Mouse (Mus musculus) liver, adult 2 months (tissue): ENCODE data around the gene B3galt1. TPM values are rescaled to one million over a fixed set of nuclear protein-coding genes. Genes with fewer than 3 reads are reported as not detected.
A peak's percentile ranks its signal among the peaks of the same experiment; 100 is the strongest.

Source experiments
- DNase-seq: peaks from one replicate; pipeline ENCODE4 v3.0.0-alpha.2; 2011; ENCODE audit warnings: low read depth, low spot score; ENCODE audit errors: extremely low read depth
- H3K27ac ChIP-seq: fragments of 200-500 bp; replicated peaks from 2 replicates; pipeline ENCODE4 v1.5.1; 2012; ENCODE audit warnings: low read depth, mild to moderate bottlenecking, control low read depth, inconsistent platforms, low read length; ENCODE audit not compliant: insufficient read depth
- H3K27me3 ChIP-seq: fragments of 200-500 bp; 2 replicates; pipeline ENCODE4 v1.6.1; 2012; ENCODE audit warnings: mild to moderate bottlenecking, moderate library complexity, low read length, inconsistent platforms; ENCODE audit not compliant: control insufficient read depth, insufficient read depth
- H3K36me3 ChIP-seq: fragments of 200-500 bp; 2 replicates; pipeline ENCODE4 v1.6.1; 2012; ENCODE audit warnings: low read length, inconsistent platforms; ENCODE audit not compliant: control insufficient read depth, insufficient read depth
- H3K4me1 ChIP-seq: fragments of 200-500 bp; 2 replicates; pipeline ENCODE4 v1.6.1; 2011; ENCODE audit warnings: low read length; ENCODE audit not compliant: control insufficient read depth, insufficient read depth
- H3K4me3 ChIP-seq: fragments of 200-500 bp; 2 replicates; pipeline ENCODE4 v1.5.1; 2011; ENCODE audit warnings: low read depth, mild to moderate bottlenecking, control low read depth, low read length, moderate library complexity; ENCODE audit not compliant: insufficient read depth
- H3K79me2 ChIP-seq: fragments of 200-500 bp; 2 replicates; pipeline ENCODE4 v1.6.1; 2012; ENCODE audit warnings: inconsistent platforms, mild to moderate bottlenecking, low read length, moderate library complexity; ENCODE audit not compliant: control insufficient read depth, insufficient read depth
- H3K9ac ChIP-seq: fragments of 200-500 bp; 2 replicates; pipeline ENCODE4 v1.6.1; 2012; ENCODE audit warnings: low read depth, mild to moderate bottlenecking, control low read depth, inconsistent platforms, low read length
- CTCF ChIP-seq: fragments of 200-500 bp; IDR thresholded peaks from 2 replicates; pipeline ENCODE4 v1.5.1; 2011; ENCODE audit warnings: low read depth, low read length, control low read depth
- POLR2A ChIP-seq: fragments of 200-500 bp; IDR thresholded peaks from 2 replicates; pipeline ENCODE4 v1.6.1; 2011; ENCODE audit warnings: low read length, control low read depth; ENCODE audit not compliant: insufficient read depth; ENCODE audit errors: extremely low read depth
- WGBS: fragments of 180-500 bp; shearing (Covaris S2); methylation state at CpG from one replicate; pipeline ENCODE4 v1.1.7; 2018; 5-methylcytosine and 5-hydroxymethylcytosine counted together
- polyA plus RNA-seq: library from polyadenylated mRNA; depleted of rRNA; stranded (reverse); fragments of >200 nt; gene quantifications from 2 replicates; pipeline ENCODE4 v1.2.3, GENCODE M21; 2012
- total RNA-seq: library from RNA; depleted of rRNA; stranded (reverse); fragments of >200 nt; gene quantifications from 2 replicates; pipeline ENCODE4 v1.2.3, GENCODE M21; 2014

Gene B3galt1
- total and polyA plus RNA-seq, 2 experiments = 2.6 to 22.8 TPM

DNA sequence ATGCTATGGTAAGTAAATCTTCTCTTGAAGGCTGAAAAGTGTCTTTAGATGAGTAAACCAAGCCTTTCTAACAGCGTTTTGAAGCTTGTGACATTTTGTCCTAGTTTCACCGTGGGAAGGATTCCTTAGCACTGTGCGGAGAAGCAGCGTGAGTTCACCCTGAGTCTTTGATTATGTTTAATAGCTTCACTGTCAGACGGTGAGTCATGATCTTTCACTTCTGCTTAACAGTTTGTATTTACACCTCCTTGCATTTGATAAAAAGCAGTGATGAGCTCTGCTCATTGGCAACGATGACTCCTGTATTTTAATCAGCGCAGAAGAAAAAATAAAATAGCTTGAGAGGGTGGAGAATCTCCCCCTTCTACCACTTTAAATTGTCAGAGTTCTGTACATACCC, 440.0 kb downstream of the B3galt1 start:
- no peak for DNase-seq
- no peaks in the 10 kb centered on the region for H3K27me3 ChIP-seq

GRCm38 (mm10) chr2:68011336-68011735, 445.7 kb downstream of the B3galt1 start:
- Histone ChIP-seq H3K79me2 (peaks cover 8% of the 10 kb centered on the region; the same call in 1 of the 2 replicates), H3K36me3 (peaks cover 40% of the 10 kb centered on the region), H3K4me3 (no peak overlapping the region), H3K9ac (no peak overlapping the region), H3K27me3 (no peaks in the 10 kb centered on the region), H3K27ac (no peak overlapping the region), H3K4me1 (peaks cover 3% of the 10 kb centered on the region; the same call in 1 of the 2 replicates)
- WGBS = 85% methylated on average over 4 of the region's 4 CpGs
- DNase-seq = no peak
- TF ChIP-seq CTCF = no peak
- no peak for TF ChIP-seq POLR2A

More for the DNA sequence above, 440.0 kb downstream of the B3galt1 start:
- Histone ChIP-seq H3K4me3 (no peak overlapping the region), H3K79me2 (peaks cover 4% of the 10 kb centered on the region; the same call in 1 of the 2 replicates), H3K27ac (no peak overlapping the region), H3K9ac (no peak overlapping the region), H3K4me1 (peaks cover 3% of the 10 kb centered on the region; the same call in 1 of the 2 replicates), H3K36me3 (peaks cover 40% of the 10 kb centered on the region)
- no peak for TF ChIP-seq POLR2A
- TF ChIP-seq CTCF = no peak
- WGBS = 91% methylated on average over 7 of the region's 7 CpGs

DNA sequence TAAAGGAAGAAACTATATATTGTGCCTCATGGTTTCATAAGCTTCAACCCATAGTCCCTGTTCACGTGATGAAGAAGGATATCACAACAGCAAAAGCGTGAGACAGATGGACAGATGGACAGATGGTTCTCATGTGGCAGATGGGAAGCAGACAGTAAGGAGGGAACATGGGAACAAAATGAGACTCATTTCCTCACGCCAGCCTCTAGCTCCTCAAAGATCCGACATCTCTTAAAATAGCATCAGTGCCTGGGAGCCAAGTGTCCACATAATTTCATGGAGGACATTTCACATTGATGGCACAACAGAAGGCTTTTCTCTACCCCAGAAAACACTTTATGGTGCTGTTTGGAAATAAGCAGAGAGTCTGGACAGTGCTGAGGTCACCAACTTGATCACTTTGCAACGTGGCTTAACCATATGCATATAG, 454.6 kb downstream of the B3galt1 start:
- H3K27ac ChIP-seq = no peak overlapping the region
- peaks cover 26% of the 10 kb centered on the region for H3K36me3 ChIP-seq
- WGBS = 86% methylated on average over 5 of the region's 5 CpGs
- DNase-seq = no peak
- H3K4me1 ChIP-seq = peaks cover 3% of the 10 kb centered on the region; the same call in 1 of the 2 replicates
- no peak overlapping the region for H3K9ac ChIP-seq
- no peak overlapping the region for H3K4me3 ChIP-seq
- no peaks in the 10 kb centered on the region for H3K27me3 ChIP-seq
- TF ChIP-seq CTCF (no peak), POLR2A (no peak)
- H3K79me2 ChIP-seq = no peaks in the 10 kb centered on the region

GRCm38 (mm10) chr2:68021541-68022152, 456.0 kb downstream of the B3galt1 start:
- H3K4me1 ChIP-seq = peaks cover 3% of the 10 kb centered on the region; the same call in 1 of the 2 replicates
- H3K27me3 ChIP-seq = no peaks in the 10 kb centered on the region
- no peak overlapping the region for H3K9ac ChIP-seq
- TF ChIP-seq POLR2A (no peak), CTCF (no peak)
- peak; percentile 67 for DNase-seq
- WGBS = 69% methylated on average over 6 of the region's 6 CpGs
- no peaks in the 10 kb centered on the region for H3K79me2 ChIP-seq
- peaks cover 22% of the 10 kb centered on the region for H3K36me3 ChIP-seq
- H3K4me3 ChIP-seq = no peak overlapping the region
- H3K27ac ChIP-seq = no peak overlapping the region

- DNase-seq = no peak
- H3K27me3 ChIP-seq = no peaks in the 10 kb centered on the region
- H3K4me1 ChIP-seq = no peaks in the 10 kb centered on the region
- H3K4me3 ChIP-seq = no peak overlapping the region
- no peak overlapping the region for H3K9ac ChIP-seq
- TF ChIP-seq CTCF = no peak
- no peak for TF ChIP-seq POLR2A
- 96% methylated on average over 2 of the region's 2 CpGs for WGBS
- H3K79me2 ChIP-seq = no peaks in the 10 kb centered on the region
- no peak overlapping the region for H3K27ac ChIP-seq
- H3K36me3 ChIP-seq = peaks cover 21% of the 10 kb centered on the region
These were observed 463.1 kb downstream of the B3galt1 start for GRCm38 (mm10) chr2:68028811-68029210.

- Histone ChIP-seq H3K9ac (no peak overlapping the region), H3K27me3 (no peaks in the 10 kb centered on the region), H3K79me2 (no peaks in the 10 kb centered on the region), H3K4me3 (no peak overlapping the region), H3K27ac (no peak overlapping the region), H3K4me1 (no peaks in the 10 kb centered on the region), H3K36me3 (peaks cover 24% of the 10 kb centered on the region)
- no peak for DNase-seq
- TF ChIP-seq CTCF = no peak
- TF ChIP-seq POLR2A = no peak
- 95% methylated on average over 3 of the region's 3 CpGs for WGBS
These were observed 469.0 kb downstream of the B3galt1 start for GRCm38 (mm10) chr2:68034711-68035110.
